35 mouse cellular contexts compared by ENCODE assay signal in genomic region chr15:26262336-26262735, GRCm38 (mm10). TPM values are rescaled to one million over a fixed set of nuclear protein-coding genes. Genes with fewer than 3 reads are reported as not detected.
"Had no signal": no experiment of that assay in that cellular context is flagged by ENCODE, and none has a peak within 500 bp of the region (broad histone marks: within the 10 kb centered on the region; RNA-seq: fewer than 3 reads in every experiment).

No protein-coding gene starts in this region.

- H3K4me2 ChIP-seq: heart, embryonic 11.5 days; heart, embryonic 12.5 days; heart, embryonic 13.5 days; heart, embryonic 15.5 days; hindbrain, embryonic 12.5 days; hindbrain, embryonic 13.5 days; hindbrain, embryonic 15.5 days; intestine, embryonic 15.5 days; kidney, embryonic 15.5 days had no signal

- H3K4me3 ChIP-seq: heart, embryonic 10.5 days; heart, embryonic 12.5 days; heart, embryonic 13.5 days; heart, embryonic 15.5 days; hindbrain, embryonic 12.5 days; hindbrain, embryonic 13.5 days; hindbrain, embryonic 15.5 days; intestine, embryonic 15.5 days; kidney, embryonic 15.5 days; layer of hippocampus, adult 2 months; left cerebral cortex, adult 2 months had no signal

- DNase-seq: heart, postnatal 10 days; heart, postnatal 14 days; heart, postnatal 36 days; heart, postnatal 4 days; kidney, adult 11 months; kidney, adult 18-20 months; kidney, adult 2 months; kidney, adult 8-10 months; kidney, adult 9 months; kidney, postnatal 10 days; kidney, postnatal 14 days; kidney, postnatal 25 days; kidney, postnatal 36 days; kidney, postnatal 4 days; layer of hippocampus, postnatal 36 days had no signal

- H3K36me3 ChIP-seq: heart, embryonic 10.5 days; heart, embryonic 12.5 days; heart, embryonic 13.5 days; heart, embryonic 15.5 days; hindbrain, embryonic 12.5 days; hindbrain, embryonic 13.5 days; hindbrain, embryonic 15.5 days; intestine, embryonic 15.5 days; kidney, embryonic 15.5 days had no signal

- H3K4me1 ChIP-seq: heart, embryonic 10.5 days; heart, embryonic 12.5 days; heart, embryonic 13.5 days; heart, embryonic 15.5 days; hindbrain, embryonic 12.5 days; hindbrain, embryonic 13.5 days; hindbrain, embryonic 15.5 days; intestine, embryonic 15.5 days; kidney, embryonic 15.5 days had no signal

- H3K9ac ChIP-seq: heart, embryonic 12.5 days; heart, embryonic 13.5 days; heart, embryonic 15.5 days; hindbrain, embryonic 12.5 days; hindbrain, embryonic 13.5 days; hindbrain, embryonic 15.5 days; intestine, embryonic 15.5 days; kidney, embryonic 15.5 days had no signal

- ATAC-seq: hindbrain, embryonic 16.5 days; hindbrain, postnatal 0 days; inflammation-experienced regulatory T-cells, adult 6 months; intestine, embryonic 15.5 days; intestine, embryonic 16.5 days; intestine, postnatal 0 days had no signal

- H3K9me3 ChIP-seq: heart, embryonic 10.5 days; heart, embryonic 12.5 days; heart, embryonic 13.5 days; heart, embryonic 15.5 days; hindbrain, embryonic 12.5 days; hindbrain, embryonic 13.5 days; hindbrain, embryonic 15.5 days; intestine, embryonic 15.5 days; kidney, embryonic 15.5 days had no signal

- H3K27me3 ChIP-seq: heart, embryonic 12.5 days; heart, embryonic 13.5 days; heart, embryonic 15.5 days; hindbrain, embryonic 12.5 days; hindbrain, embryonic 13.5 days; hindbrain, embryonic 15.5 days; intestine, embryonic 15.5 days; kidney, embryonic 15.5 days had no signal

- H3K27ac ChIP-seq: heart, embryonic 10.5 days; heart, embryonic 13.5 days; heart, embryonic 15.5 days; hindbrain, embryonic 12.5 days; hindbrain, embryonic 13.5 days; hindbrain, embryonic 15.5 days; hindbrain, postnatal 0 days; intestine, embryonic 15.5 days; kidney, embryonic 15.5 days; kidney, postnatal 0 days; layer of hippocampus, adult 2 months; left cerebral cortex, adult 2 months had no signal

RNA-seq across cellular contexts. Expression of gene March11, which starts 46.5 kb away (rescaled TPM):
- total RNA-seq: heart, postnatal 10 days; heart, postnatal 36 days; hematopoietic stem cell, adult 5-6 weeks had no signal
- polyA plus RNA-seq: heart, embryonic 11.5 days; intestine, postnatal 0 days; large intestine, adult 2 months had no signal
